Mouse (Mus musculus) erythroblast, embryonic 14.5 days (primary cell): ENCODE data around the gene Oosp3. TPM values are rescaled to one million over a fixed set of nuclear protein-coding genes. Genes with fewer than 3 reads are reported as not detected.

ENCODE experiments used
- H3K27me3 ChIP-seq: 2 replicates; pipeline ENCODE4 v1.6.1; 2012; ENCODE audit warnings: inconsistent platforms; ENCODE audit not compliant: control insufficient read depth
- H3K36me3 ChIP-seq: 2 replicates; pipeline ENCODE4 v1.6.1; 2012; ENCODE audit warnings: mild to moderate bottlenecking, inconsistent platforms; ENCODE audit not compliant: control insufficient read depth
- H3K4me1 ChIP-seq: 2 replicates; pipeline ENCODE4 v1.6.1; 2012; ENCODE audit warnings: inconsistent platforms; ENCODE audit not compliant: control insufficient read depth
- H3K4me3 ChIP-seq: replicated peaks from 2 replicates; pipeline ENCODE3; 2012; ENCODE audit warnings: moderate library complexity, mild to moderate bottlenecking, inconsistent platforms
- H3K9me3 ChIP-seq: 2 replicates; pipeline ENCODE4 v1.6.1; 2012; ENCODE audit warnings: low read length, inconsistent platforms, mixed read lengths; ENCODE audit not compliant: control insufficient read depth
- GATA1 ChIP-seq: IDR thresholded peaks from 2 replicates; pipeline ENCODE4 v1.6.1; 2012; ENCODE audit warnings: low read length, inconsistent platforms, mixed read lengths
- TAL1 ChIP-seq: IDR thresholded peaks from 3 replicates; pipeline ENCODE4 v1.6.1; 2012; ENCODE audit warnings: low read length, inconsistent platforms, mixed read lengths
- polyA plus RNA-seq: library from polyadenylated mRNA; stranded (reverse); fragments of >175 nt; gene quantifications from 2 replicates; pipeline ENCODE4 v1.2.3, GENCODE M21; 2012

Gene Oosp3
- not detected in 2 replicates for polyA plus RNA-seq

- Histone ChIP-seq H3K27me3 (no peaks in the 10 kb centered on the region), H3K4me3 (no peak within 1 kb of the TSS), H3K9me3 (no peaks in the 10 kb centered on the region), H3K36me3 (no peaks in the 10 kb centered on the region), H3K4me1 (no peaks in the 10 kb centered on the region)
- no peak for TF ChIP-seq TAL1
- TF ChIP-seq GATA1: no peak
Observed at GRCm38 (mm10) chr19:11696755-11697154, at the start of gene Oosp3. Oosp3 (plus strand) TSS chr19:11697055.

- Histone ChIP-seq H3K36me3 (no peaks in the 10 kb centered on the region), H3K9me3 (no peaks in the 10 kb centered on the region), H3K4me3 (no peak overlapping the region), H3K27me3 (no peaks in the 10 kb centered on the region), H3K4me1 (no peaks in the 10 kb centered on the region)
- no peak for TF ChIP-seq TAL1
- no peak for TF ChIP-seq GATA1
Observed at GRCm38 (mm10) chr19:11649564-11649963, 47.3 kb upstream of the Oosp3 start.

GRCm38 (mm10) chr19:11659142-11659541 is 37.7 kb upstream of the Oosp3 start:
- Histone ChIP-seq H3K27me3 (no peaks in the 10 kb centered on the region), H3K4me3 (no peak overlapping the region), H3K9me3 (no peaks in the 10 kb centered on the region), H3K36me3 (no peaks in the 10 kb centered on the region), H3K4me1 (peaks cover 16% of the 10 kb centered on the region)
- no peak for TF ChIP-seq GATA1
- TF ChIP-seq TAL1: no peak

- H3K9me3 ChIP-seq: no peaks in the 10 kb centered on the region
- H3K36me3 ChIP-seq: no peaks in the 10 kb centered on the region
- H3K27me3 ChIP-seq: no peaks in the 10 kb centered on the region
- no peak within 1 kb of the TSS for H3K4me3 ChIP-seq
- peaks cover 16% of the 10 kb centered on the region for H3K4me1 ChIP-seq
- TF ChIP-seq GATA1 (no peak), TAL1 (no peak)
Observed at GRCm38 (mm10) chr19:11660459-11660858, 36.4 kb upstream of the Oosp3 start, which contains the start of gene Oosp2. Oosp2 (minus strand) TSS chr19:11660559.

GRCm38 (mm10) chr19:11661562-11661961 is 35.3 kb upstream of the Oosp3 start:
- TF ChIP-seq GATA1 (no peak), TAL1 (no peak)
- H3K9me3 ChIP-seq: no peaks in the 10 kb centered on the region
- no peak overlapping the region for H3K4me3 ChIP-seq
- H3K36me3 ChIP-seq: no peaks in the 10 kb centered on the region
- no peaks in the 10 kb centered on the region for H3K27me3 ChIP-seq
- peaks cover 16% of the 10 kb centered on the region for H3K4me1 ChIP-seq

- H3K27me3 ChIP-seq: no peaks in the 10 kb centered on the region
- H3K4me1 ChIP-seq: no peaks in the 10 kb centered on the region
- no peaks in the 10 kb centered on the region for H3K36me3 ChIP-seq
- TF ChIP-seq TAL1 (no peak), GATA1 (no peak)
- H3K9me3 ChIP-seq: no peaks in the 10 kb centered on the region
- H3K4me3 ChIP-seq: no peak within 1 kb of the TSS
Observed at GRCm38 (mm10) chr19:11690839-11691238, 6.0 kb upstream of the Oosp3 start, which contains the start of gene Oosp1. Oosp1 (minus strand) TSS chr19:11691150.

GRCm38 (mm10) chr19:11691454-11691853 is 5.4 kb upstream of the Oosp3 start:
- TF ChIP-seq GATA1: no peak
- TF ChIP-seq TAL1: no peak
- Histone ChIP-seq H3K9me3 (no peaks in the 10 kb centered on the region), H3K27me3 (no peaks in the 10 kb centered on the region), H3K4me3 (no peak overlapping the region), H3K4me1 (no peaks in the 10 kb centered on the region), H3K36me3 (no peaks in the 10 kb centered on the region)

GRCm38 (mm10) chr19:11698342-11698741 is 1.5 kb downstream of the Oosp3 start:
- TF ChIP-seq TAL1 (no peak), GATA1 (no peak)
- H3K4me1 ChIP-seq: no peaks in the 10 kb centered on the region
- H3K27me3 ChIP-seq: no peaks in the 10 kb centered on the region
- no peaks in the 10 kb centered on the region for H3K36me3 ChIP-seq
- H3K4me3 ChIP-seq: no peak overlapping the region
- no peaks in the 10 kb centered on the region for H3K9me3 ChIP-seq

GRCm38 (mm10) chr19:11712451-11712850 is 15.6 kb downstream of the Oosp3 start:
- no peaks in the 10 kb centered on the region for H3K4me1 ChIP-seq
- H3K27me3 ChIP-seq: no peaks in the 10 kb centered on the region
- no peak overlapping the region for H3K4me3 ChIP-seq
- no peaks in the 10 kb centered on the region for H3K36me3 ChIP-seq
- TF ChIP-seq TAL1: no peak
- no peak for TF ChIP-seq GATA1
- H3K9me3 ChIP-seq: no peaks in the 10 kb centered on the region

GRCm38 (mm10) chr19:11720071-11720470 is 23.2 kb downstream of the Oosp3 start:
- TF ChIP-seq TAL1 (no peak), GATA1 (no peak)
- H3K9me3 ChIP-seq: no peaks in the 10 kb centered on the region
- H3K4me3 ChIP-seq: no peak overlapping the region
- peaks cover 11% of the 10 kb centered on the region for H3K4me1 ChIP-seq
- H3K27me3 ChIP-seq: no peaks in the 10 kb centered on the region
- no peaks in the 10 kb centered on the region for H3K36me3 ChIP-seq
